Mouse (Mus musculus) CH12.LX (cell line): ENCODE measurements at regions not wholly inside any gene's neighbourhood (a gene's known extent, or its start where the extent isn't known, plus 50 kb on each side); places are given as distances from the start of the nearest gene placed in this dataset.

Source experiments
- DNase-seq: peaks from one replicate; pipeline ENCODE4 v3.0.0-alpha.2; 2013; ENCODE audit errors: extremely low read depth
- H3K27ac ChIP-seq: 2 replicates; pipeline ENCODE4 v1.5.1; 2012; ENCODE audit warnings: low read depth, mild to moderate bottlenecking, control low read depth, moderate library complexity; ENCODE audit not compliant: insufficient read depth
- H3K27me3 ChIP-seq: replicated peaks from 2 replicates; pipeline ENCODE3; 2012; ENCODE audit warnings: inconsistent platforms
- H3K36me3 ChIP-seq, 2 experiments: replicated peaks in 1 of 2; 2 replicates each; pipeline versions ENCODE3 to v1.6.1; 2012; ENCODE audit warnings: inconsistent platforms in 1 of 2, low read length in 1 of 2, mild to moderate bottlenecking in 1 of 2, mixed read lengths in 1 of 2, moderate library complexity in 1 of 2; ENCODE audit not compliant: control insufficient read depth in 1 of 2, insufficient read depth in 1 of 2
- H3K4me1 ChIP-seq, 2 experiments: 2 replicates each; pipeline ENCODE4 v1.6.1; 2012; ENCODE audit warnings: inconsistent platforms in 1 of 2, moderate library complexity in 1 of 2; ENCODE audit not compliant: insufficient read depth in 2 of 2, control insufficient read depth in 1 of 2
- H3K4me2 ChIP-seq: 2 replicates; pipeline ENCODE4 v1.6.1; 2012; ENCODE audit warnings: low read depth, mild to moderate bottlenecking, control low read depth; ENCODE audit not compliant: poor library complexity, insufficient read depth, severe bottlenecking
- H3K4me3 ChIP-seq, 3 experiments: fragments of 150-350 bp in 1 of 3; sonication (generic) in 1 of 3; replicated peaks in 1 of 3; 2 replicates each; pipeline versions ENCODE3 to v1.5.1; 2011 to 2012; ENCODE audit warnings: low read depth in 2 of 3, low read length in 2 of 3, mild to moderate bottlenecking in 2 of 3, moderate library complexity in 2 of 3, control low read depth in 1 of 3, improper control_type of control experiment in 1 of 3, inconsistent platforms in 1 of 3, mixed read lengths in 1 of 3; ENCODE audit not compliant: poor library complexity in 1 of 3
- H3K79me2 ChIP-seq: replicated peaks from 2 replicates; pipeline ENCODE4 v1.6.1; 2012; ENCODE audit warnings: mild to moderate bottlenecking, moderate library complexity; ENCODE audit not compliant: control insufficient read depth, poor library complexity, insufficient read depth, severe bottlenecking; ENCODE audit errors: extremely low read depth
- H3K9ac ChIP-seq: 2 replicates; pipeline ENCODE4 v1.6.1; 2012; ENCODE audit warnings: low read depth, mild to moderate bottlenecking, control low read depth, moderate library complexity; ENCODE audit not compliant: insufficient read depth
- H3K9me3 ChIP-seq: replicated peaks from 2 replicates; pipeline ENCODE3; 2012; ENCODE audit warnings: low read length, inconsistent platforms, mixed read lengths
- BHLHE40 ChIP-seq: IDR thresholded peaks from 2 replicates; pipeline ENCODE4 v1.6.1; 2011; ENCODE audit warnings: mild to moderate bottlenecking, low read depth, low read length, improper control_type of control experiment
- CHD1 ChIP-seq: IDR thresholded peaks from 2 replicates; pipeline ENCODE4 v1.6.1; 2012; ENCODE audit warnings: low read depth, low read length, improper control_type of control experiment, inconsistent platforms
- CHD2 ChIP-seq: IDR thresholded peaks from 2 replicates; pipeline ENCODE4 v1.6.1; 2011; ENCODE audit warnings: low read length, improper control_type of control experiment
- CTCF ChIP-seq, 2 experiments: IDR thresholded peaks in 1 of 2; conservative IDR thresholded peaks in 1 of 2; 2 replicates each; pipeline ENCODE4 v1.5.1; 2011 to 2012; ENCODE audit warnings: low read depth in 2 of 2, low read length in 2 of 2, improper control_type of control experiment in 1 of 2, inconsistent platforms in 1 of 2, mild to moderate bottlenecking in 1 of 2, moderate library complexity in 1 of 2
- E2F4 ChIP-seq: IDR thresholded peaks from 2 replicates; pipeline ENCODE4 v1.6.1; 2011; ENCODE audit warnings: low read depth, low read length, improper control_type of control experiment; ENCODE audit not compliant: insufficient replicate concordance
- ELF1 ChIP-seq: IDR thresholded peaks from 2 replicates; pipeline ENCODE4 v1.6.1; 2014; ENCODE audit warnings: low read depth, mild to moderate bottlenecking, inconsistent platforms, low read length, improper control_type of control experiment
- EP300 ChIP-seq: IDR thresholded peaks from 2 replicates; pipeline ENCODE4 v1.6.1; 2011; ENCODE audit warnings: low read length, improper control_type of control experiment
- ETS1 ChIP-seq: conservative IDR thresholded peaks from 2 replicates; pipeline ENCODE4 v1.6.1; 2012; ENCODE audit warnings: low read depth, mild to moderate bottlenecking, inconsistent platforms, low read length, improper control_type of control experiment, moderate library complexity
- GABPA ChIP-seq: IDR thresholded peaks from 2 replicates; pipeline ENCODE4 v1.6.1; 2012; ENCODE audit warnings: low read depth, low read length, improper control_type of control experiment, inconsistent platforms; ENCODE audit not compliant: insufficient replicate concordance
- HCFC1 ChIP-seq: IDR thresholded peaks from 2 replicates; pipeline ENCODE4 v1.6.1; 2012; ENCODE audit warnings: low read depth, mild to moderate bottlenecking, inconsistent platforms, low read length, improper control_type of control experiment
- IRF4 ChIP-seq: IDR thresholded peaks from 2 replicates; pipeline ENCODE4 v1.6.1; 2014; ENCODE audit warnings: low read depth, mild to moderate bottlenecking, inconsistent platforms, low read length, improper control_type of control experiment
- JUN ChIP-seq: IDR thresholded peaks from 2 replicates; pipeline ENCODE4 v1.6.1; 2011; ENCODE audit warnings: low read depth, mild to moderate bottlenecking, low read length, improper control_type of control experiment, moderate library complexity; ENCODE audit not compliant: insufficient read depth
- JUND ChIP-seq: conservative IDR thresholded peaks from 2 replicates; pipeline ENCODE4 v1.6.1; 2011; ENCODE audit warnings: low read depth, low read length, improper control_type of control experiment
- KAT2A ChIP-seq: IDR thresholded peaks from 2 replicates; pipeline ENCODE4 v1.6.1; 2012; ENCODE audit warnings: low read length, improper control_type of control experiment, inconsistent platforms; ENCODE audit not compliant: insufficient replicate concordance
- MAFK ChIP-seq: IDR thresholded peaks from 2 replicates; pipeline ENCODE4 v1.6.1; 2011; ENCODE audit warnings: low read length, improper control_type of control experiment; ENCODE audit not compliant: insufficient replicate concordance
- MAZ ChIP-seq: IDR thresholded peaks from 2 replicates; pipeline ENCODE4 v1.6.1; 2012; ENCODE audit warnings: low read depth, mild to moderate bottlenecking, inconsistent platforms, low read length, improper control_type of control experiment, moderate library complexity
- MXI1 ChIP-seq: IDR thresholded peaks from 2 replicates; pipeline ENCODE4 v1.6.1; 2011; ENCODE audit warnings: mild to moderate bottlenecking, low read depth, low read length, improper control_type of control experiment
- MYC ChIP-seq: IDR thresholded peaks from 2 replicates; pipeline ENCODE4 v1.6.1; 2011; ENCODE audit warnings: low read depth, mild to moderate bottlenecking, improper control_type of control experiment, low read length
- PAX5 ChIP-seq: IDR thresholded peaks from 2 replicates; pipeline ENCODE4 v1.6.1; 2012; ENCODE audit warnings: low read length, inconsistent platforms, mixed read lengths
- POLR2AphosphoS2 ChIP-seq: IDR thresholded peaks from 2 replicates; pipeline ENCODE4 v1.6.1; 2011; ENCODE audit warnings: low read depth, low read length, improper control_type of control experiment
- SMC3 ChIP-seq: IDR thresholded peaks from 2 replicates; pipeline ENCODE4 v1.6.1; 2011; ENCODE audit warnings: low read depth, low read length, improper control_type of control experiment
- TBP ChIP-seq: conservative IDR thresholded peaks from 2 replicates; pipeline ENCODE4 v1.6.1; 2011; ENCODE audit warnings: low read depth, low read length, improper control_type of control experiment
- TCF12 ChIP-seq: IDR thresholded peaks from 2 replicates; pipeline ENCODE4 v1.6.1; 2014; ENCODE audit warnings: low read depth, mild to moderate bottlenecking, inconsistent platforms, low read length, improper control_type of control experiment
- USF1 ChIP-seq: IDR thresholded peaks from 2 replicates; pipeline ENCODE4 v1.6.1; 2014; ENCODE audit warnings: low read depth, mild to moderate bottlenecking, inconsistent platforms, low read length, improper control_type of control experiment
- USF2 ChIP-seq: conservative IDR thresholded peaks from 2 replicates; pipeline ENCODE4 v1.6.1; 2011; ENCODE audit warnings: low read depth, low read length, improper control_type of control experiment
- ZKSCAN1 ChIP-seq: IDR thresholded peaks from 2 replicates; pipeline ENCODE4 v1.6.1; 2012; ENCODE audit warnings: low read depth, inconsistent platforms, low read length, improper control_type of control experiment, borderline replicate concordance
- ZMIZ1 ChIP-seq: IDR thresholded peaks from 2 replicates; pipeline ENCODE4 v1.6.1; 2012; ENCODE audit warnings: low read depth, mild to moderate bottlenecking, inconsistent platforms, low read length, improper control_type of control experiment
- ZNF384 ChIP-seq: IDR thresholded peaks from 2 replicates; pipeline ENCODE4 v1.6.1; 2012; ENCODE audit warnings: low read depth, low read length, improper control_type of control experiment, inconsistent platforms
- dilution Hi-C: fragments of 300-500 bp; cut with MboI; formaldehyde crosslinking; loops from 2 replicates; pipeline ENCODE4 v1.14.3; 2020; ENCODE audit warnings: low sequenced_read_pairs; ENCODE audit not compliant: extremely low pct_unique_long_range_greater_than_20kb, extremely low pct_ligation_motif_present
- in situ Hi-C: fragments of 300-500 bp; cut with MboI; formaldehyde crosslinking; loops from 3 replicates; pipeline ENCODE4 v1.14.3; 2019; ENCODE audit warnings: low sequenced_read_pairs, low pct_ligation_motif_present, low pct_unique_long_range_greater_than_20kb, mixed read lengths

DNA sequence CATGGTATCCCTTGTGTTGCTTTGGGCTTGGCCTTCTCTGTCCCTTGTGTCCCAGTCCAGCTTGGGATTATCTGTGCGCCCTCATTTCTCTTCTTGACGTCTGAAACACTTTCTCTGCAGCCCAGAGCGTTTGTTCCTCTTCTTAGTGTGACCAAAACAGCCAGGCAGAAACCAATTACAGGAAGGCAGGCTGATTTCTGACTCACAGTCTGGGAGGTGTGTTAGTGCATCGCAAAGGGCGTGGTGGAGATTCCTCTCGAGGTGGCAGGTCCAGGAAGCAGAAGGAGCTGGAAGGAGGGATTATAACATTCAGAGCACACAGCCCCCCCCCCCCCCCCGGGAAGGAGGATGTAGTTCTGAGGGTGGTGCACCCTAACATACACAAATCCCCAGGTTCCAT lies 64.6 kb upstream of the Errfi1 start:
- DNase-seq, result no peak
- in situ Hi-C loops, result no loop called here
- H3K4me2 ChIP-seq, result no peak overlapping the region
- no peaks in the 10 kb centered on the region for H3K36me3 ChIP-seq
- H3K4me3 ChIP-seq, result no peak overlapping the region
- no peaks in the 10 kb centered on the region for H3K27me3 ChIP-seq
- H3K4me1 ChIP-seq, result peaks cover 0 to 9% of the 10 kb centered on the region in 2 experiments; a peak in 1 of 4 replicates
- no peaks in the 10 kb centered on the region for H3K9me3 ChIP-seq
- H3K9ac ChIP-seq, result no peak overlapping the region
- no peak overlapping the region for H3K27ac ChIP-seq
- no peaks in the 10 kb centered on the region for H3K79me2 ChIP-seq
- dilution Hi-C loops, result no loop called here
- TF ChIP-seq JUND (no peak), CHD1 (no peak), MXI1 (no peak), SMC3 (no peak), MYC (no peak), CHD2 (no peak), PAX5 (no peak), GABPA (no peak), ZKSCAN1 (no peak), MAZ (no peak), USF2 (no peak), HCFC1 (no peak), E2F4 (no peak), ETS1 (no peak), IRF4 (no peak), ZNF384 (no peak), TBP (no peak), USF1 (no peak), CTCF (conservative IDR thresholded peaks at IDR 0.05 in 1 of 2, IDR thresholded peaks at IDR 0.05 in 1 of 2; ENCODE audit: low read depth in 2 of 2, low read length in 2 of 2) (no peak), ZMIZ1 (no peak)
- TF ChIP-seq, all 38 proteins: peak for 0

DNA sequence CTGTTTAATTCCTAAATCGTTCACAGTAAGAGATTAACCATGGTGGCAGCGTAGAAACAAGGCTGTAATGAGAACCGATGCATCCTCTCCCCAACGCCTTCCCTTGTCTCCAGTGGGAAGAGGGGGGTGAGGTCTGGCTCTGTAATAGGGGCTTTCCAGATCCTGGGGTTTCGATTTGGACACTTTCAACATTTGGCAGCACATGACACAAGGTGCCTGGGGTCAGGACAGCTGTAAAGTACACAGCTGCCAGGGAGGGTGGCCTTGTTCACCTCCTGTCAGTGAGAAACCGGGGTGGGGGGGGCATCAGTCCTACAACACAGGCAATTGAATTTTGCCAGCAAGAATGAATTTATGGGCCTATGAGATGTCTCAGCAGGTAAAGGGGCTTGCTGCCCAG lies 66.6 kb upstream of the Errfi1 start:
- Histone ChIP-seq H3K36me3 (no peaks in the 10 kb centered on the region), H3K9me3 (no peaks in the 10 kb centered on the region), H3K79me2 (no peaks in the 10 kb centered on the region), H3K27me3 (no peaks in the 10 kb centered on the region), H3K4me2 (no peak overlapping the region), H3K4me3 (no peak overlapping the region), H3K4me1 (peaks cover 0 to 9% of the 10 kb centered on the region in 2 experiments; a peak in 1 of 4 replicates), H3K27ac (no peak overlapping the region)
- in situ Hi-C loops, result no loop called here
- dilution Hi-C loops, result no loop called here
- TF ChIP-seq JUN (no peak), CTCF (conservative IDR thresholded peaks at IDR 0.05 in 1 of 2, IDR thresholded peaks at IDR 0.05 in 1 of 2; ENCODE audit: low read depth in 2 of 2, low read length in 2 of 2) (no peak), HCFC1 (no peak), CHD1 (no peak), USF1 (no peak), SMC3 (no peak), TBP (no peak), KAT2A (no peak), ELF1 (no peak), MAFK (no peak), E2F4 (no peak), EP300 (no peak), POLR2AphosphoS2 (no peak), BHLHE40 (no peak), TCF12 (no peak), IRF4 (no peak)
- TF ChIP-seq, all 38 proteins: peak for 0
- no peak overlapping the region for H3K9ac ChIP-seq
- DNase-seq, result no peak
